Mouse (Mus musculus) neural tube, embryonic 10.5 days (tissue): ENCODE data around the gene Stap2.

Experiments used
- DNase-seq: peaks from one replicate; pipeline ENCODE4 v3.0.0-alpha.2; 2017; ENCODE audit warnings: low spot score; ENCODE audit errors: extremely low spot score

Stap2 gene

GRCm38 (mm10) chr17:56024931-56025330, 19.5 kb upstream of the Stap2 start:
- DNase-seq: no peak

- no peak for DNase-seq
These were observed 19.1 kb upstream of the Stap2 start for GRCm38 (mm10) chr17:56024476-56024875.

GRCm38 (mm10) chr17:56023386-56023785, 18.0 kb upstream of the Stap2 start:
- no peak for DNase-seq

GRCm38 (mm10) chr17:56022989-56023290, 17.6 kb upstream of the Stap2 start:
- DNase-seq: no peak

GRCm38 (mm10) chr17:56022131-56022988, 17.0 kb upstream of the Stap2 start:
- no peak for DNase-seq

GRCm38 (mm10) chr17:56021161-56021910, 16.0 kb upstream of the Stap2 start:
- DNase-seq: no peak

- DNase-seq: no peak
These were observed 15.2 kb upstream of the Stap2 start for GRCm38 (mm10) chr17:56020400-56021084.

GRCm38 (mm10) chr17:56018347-56019131, 13.2 kb upstream of the Stap2 start:
- DNase-seq: no peak

GRCm38 (mm10) chr17:56017848-56018247, 12.5 kb upstream of the Stap2 start:
- no peak for DNase-seq

- DNase-seq: no peak
These were observed 11.7 kb upstream of the Stap2 start for GRCm38 (mm10) chr17:56016793-56017785.

- DNase-seq: no peak
These were observed 11.0 kb upstream of the Stap2 start for GRCm38 (mm10) chr17:56016382-56016781.

GRCm38 (mm10) chr17:56015293-56015692, 9.9 kb upstream of the Stap2 start:
- DNase-seq: no peak

GRCm38 (mm10) chr17:56011441-56011840, 6.1 kb upstream of the Stap2 start:
- no peak for DNase-seq

GRCm38 (mm10) chr17:56010681-56011080, 5.3 kb upstream of the Stap2 start:
- peak; percentile 90 for DNase-seq

GRCm38 (mm10) chr17:56010255-56010654, 4.9 kb upstream of the Stap2 start:
- DNase-seq: no peak

GRCm38 (mm10) chr17:56009962-56010240, 4.5 kb upstream of the Stap2 start:
- no peak for DNase-seq

- peak; percentile 91 for DNase-seq
These were observed 3.9 kb upstream of the Stap2 start for GRCm38 (mm10) chr17:56009088-56009961.

GRCm38 (mm10) chr17:56008356-56009087, 3.1 kb upstream of the Stap2 start:
- DNase-seq: peak; percentile 93
